Mouse (Mus musculus): ENCODE data around the gene Olfr629.

DNA sequence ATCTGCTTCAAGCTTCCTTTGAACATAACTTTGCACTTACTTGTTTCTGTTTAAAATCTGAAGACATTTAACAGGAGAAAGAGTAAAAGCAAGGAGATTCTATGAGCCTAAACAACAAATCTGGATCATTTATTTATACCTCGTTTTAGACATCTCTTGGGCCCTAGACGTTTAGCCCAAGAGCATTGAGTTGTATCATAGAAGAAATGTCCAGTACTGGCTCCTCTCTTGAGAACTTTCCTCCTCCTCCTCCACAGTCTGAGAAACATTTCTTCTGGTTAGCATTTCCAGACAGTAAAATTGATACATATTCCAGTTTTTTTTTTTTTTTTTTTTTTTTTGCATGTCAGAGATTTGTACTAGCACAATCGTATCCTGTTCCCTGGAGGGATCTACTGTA, 47.0 kb upstream of the Olfr629 start, which contains the start of gene Olfr67:
- TF ChIP-seq POLR2A (IDR thresholded peaks at IDR 0.05; ENCODE audit: low read depth, low read length) (no peak), CTCF (conservative IDR thresholded peaks at IDR 0.05; ENCODE audit: insufficient read depth, insufficient read length, low read depth, low read length) (no peak)
